Mouse (Mus musculus) brain, embryonic 14.5 days (tissue): Measurements from ENCODE around the gene Nme7.

Experiments used
- CTCF ChIP-seq: fragments of 200-500 bp; IDR thresholded peaks from 2 replicates; pipeline ENCODE4 v1.5.1; 2012; ENCODE audit warnings: inconsistent platforms, mild to moderate bottlenecking, moderate library complexity, borderline replicate concordance; ENCODE audit not compliant: insufficient read depth, insufficient read length; ENCODE audit errors: extremely low read depth
- POLR2A ChIP-seq: fragments of 200-500 bp; IDR thresholded peaks from 2 replicates; pipeline ENCODE4 v1.6.1; 2012; ENCODE audit warnings: mild to moderate bottlenecking, inconsistent platforms, borderline replicate concordance; ENCODE audit not compliant: poor library complexity, insufficient read depth, insufficient read length, severe bottlenecking; ENCODE audit errors: extremely low read depth

GRCm38 (mm10) chr1:164457531-164458244 is 153.8 kb downstream of the Nme7 start:
- TF ChIP-seq CTCF (no peak), POLR2A (peak; percentile 87)
